Comparison of ENCODE assay signal across 9 mouse cellular contexts in genomic region chr11:120307132-120307413, GRCm38 (mm10). TPM values are rescaled to one million over a fixed set of nuclear protein-coding genes. Genes with fewer than 3 reads are reported as not detected.
DNase-seq lines count a peak whose midpoint lies in the region; ATAC-seq and TF ChIP-seq lines count a peak whose summit lies in the region.
"Had no signal": no experiment of that assay in that cellular context is flagged by ENCODE, and none has a peak within 500 bp of the region (broad histone marks: within the 10 kb centered on the region; RNA-seq: fewer than 3 reads in every experiment).

No protein-coding gene starts in this region.

- H3K36me3 ChIP-seq in heart, embryonic 10.5 days, result no peaks in the 10 kb centered on the region
- no peaks in the 10 kb centered on the region for H3K36me3 ChIP-seq in neural tube, embryonic 11.5 days (ENCODE audit: control insufficient read depth, insufficient read depth, low read length)
- no peaks in the 10 kb centered on the region for H3K36me3 ChIP-seq in hindbrain, postnatal 0 days (ENCODE audit: insufficient read depth, low read length)
- H3K36me3 ChIP-seq in neural tube, embryonic 15.5 days, result no peaks in the 10 kb centered on the region

- H3K4me3 ChIP-seq in heart, embryonic 10.5 days, result peak overlapping the region; percentile 71
- no peak overlapping the region; the same call in 1 of the 2 replicates for H3K4me3 ChIP-seq in neural tube, embryonic 11.5 days (ENCODE audit: low read depth, low read length)
- no peak overlapping the region for H3K4me3 ChIP-seq in hindbrain, postnatal 0 days (ENCODE audit: low read length)
- no peak overlapping the region for H3K4me3 ChIP-seq in neural tube, embryonic 15.5 days (replicated peaks)

- ATAC-seq in neural tube, embryonic 11.5 days (ENCODE audit: insufficient read depth, low FRiP score, low TSS enrichment), result no peak
- ATAC-seq in hindbrain, postnatal 0 days, result no peak
- no peak for ATAC-seq in neural tube, embryonic 15.5 days (ENCODE audit: low FRiP score)

- H3K9me3 ChIP-seq in heart, embryonic 10.5 days, result no peaks in the 10 kb centered on the region
- H3K9me3 ChIP-seq in neural tube, embryonic 11.5 days (ENCODE audit: control insufficient read depth, low read length), result no peaks in the 10 kb centered on the region
- H3K9me3 ChIP-seq in hindbrain, postnatal 0 days (ENCODE audit: low read length), result no peaks in the 10 kb centered on the region
- no peaks in the 10 kb centered on the region for H3K9me3 ChIP-seq in neural tube, embryonic 15.5 days (replicated peaks)

- peaks cover 70% of the 10 kb centered on the region for H3K4me1 ChIP-seq in heart, embryonic 10.5 days
- peaks cover 46% of the 10 kb centered on the region for H3K4me1 ChIP-seq in neural tube, embryonic 11.5 days (ENCODE audit: control insufficient read depth, insufficient read depth, low read length)
- H3K4me1 ChIP-seq in hindbrain, postnatal 0 days (ENCODE audit: insufficient read depth, low read length), result peaks cover 28% of the 10 kb centered on the region
- H3K4me1 ChIP-seq in neural tube, embryonic 15.5 days, result peaks cover 64% of the 10 kb centered on the region

- H3K27ac ChIP-seq in heart, embryonic 10.5 days, result peak overlapping the region; percentile 98
- no peak overlapping the region for H3K27ac ChIP-seq in neural tube, embryonic 11.5 days (ENCODE audit: low read depth, low read length)
- no peak overlapping the region for H3K27ac ChIP-seq in hindbrain, postnatal 0 days
- 0 out of 2 replicates have a peak overlapping the region, but pooled peaks have one; percentile 10 for H3K27ac ChIP-seq in neural tube, embryonic 15.5 days (replicated peaks)

- no peaks in the 10 kb centered on the region for H3K27me3 ChIP-seq in heart, embryonic 10.5 days (ENCODE audit: insufficient read depth, poor library complexity, severe bottlenecking)
- H3K27me3 ChIP-seq in neural tube, embryonic 11.5 days (ENCODE audit: control insufficient read depth, insufficient read depth, low read length), result peaks cover 11% of the 10 kb centered on the region; the same call in 1 of the 2 replicates
- H3K27me3 ChIP-seq in hindbrain, postnatal 0 days (ENCODE audit: insufficient read depth, low read length), result no peaks in the 10 kb centered on the region
- H3K27me3 ChIP-seq in neural tube, embryonic 15.5 days (replicated peaks), result no peaks in the 10 kb centered on the region

- no peak overlapping the region; the same call in 1 of the 2 replicates for H3K9ac ChIP-seq in neural tube, embryonic 11.5 days (ENCODE audit: low read length)
- H3K9ac ChIP-seq in hindbrain, postnatal 0 days (replicated peaks; ENCODE audit: low read length), result no peak overlapping the region
- no peak overlapping the region for H3K9ac ChIP-seq in neural tube, embryonic 15.5 days (replicated peaks)

- 17% methylated on average over 5 of the region's 5 CpGs for WGBS in heart, embryonic 10.5 days
- WGBS in neural tube, embryonic 11.5 days, result 12% methylated on average over 5 of the region's 5 CpGs
- 13% methylated on average over 5 of the region's 5 CpGs for WGBS in hindbrain, postnatal 0 days
- 13% methylated on average over 5 of the region's 5 CpGs for WGBS in neural tube, embryonic 15.5 days

- no peak overlapping the region for H3K4me2 ChIP-seq in neural tube, embryonic 11.5 days (ENCODE audit: low read depth)
- H3K4me2 ChIP-seq in hindbrain, postnatal 0 days (ENCODE audit: low read depth, low read length), result 0 out of 2 replicates have a peak overlapping the region, but pooled peaks have one; percentile 17
- no peak overlapping the region for H3K4me2 ChIP-seq in neural tube, embryonic 15.5 days

- TF ChIP-seq CTCF in hindbrain, postnatal 0 days (IDR thresholded peaks at IDR 0.05; ENCODE audit: low read depth), result no peak

- no peak for DNase-seq in heart, embryonic 10.5 days (ENCODE audit: low spot score)
- no peak for DNase-seq in heart, postnatal 14 days
- peak; percentile 33 for DNase-seq in neural tube, embryonic 11.5 days (ENCODE audit: low spot score)
- DNase-seq in neural tube, embryonic 10.5 days (ENCODE audit: extremely low spot score, low spot score), result no peak
- no peak for DNase-seq in hindbrain, postnatal 0 days (ENCODE audit: low spot score)
- DNase-seq in frontal cortex, postnatal 36 days (ENCODE audit: low spot score in 2 of 2), result no peak
- DNase-seq in layer of hippocampus, adult 11-12 months (ENCODE audit: low spot score), result no peak

- intact Hi-C loops in heart, postnatal 14 days (cut with DNase I), result loop anchor here (1.0 to 5.0 kb wide), 4 partner anchors 71 to 196 kb away; no protein-coding TSS in a partner anchor

RNA-seq across cellular contexts. Expression of gene Actg1, which starts 41.3 kb away (rescaled TPM):
- 1,513 and 2,033 TPM in 2 replicates for polyA plus RNA-seq in heart, embryonic 10.5 days (2016; fragmentation: Nextera tagmentation; extraction: Ambion mirVana)
- total RNA-seq in heart, postnatal 14 days (2021), result 100 to 1,000 TPM; 451 to 520 TPM
- 3,675 and 3,804 TPM in 2 replicates for polyA plus RNA-seq in neural tube, embryonic 11.5 days (2014; fragmentation: Nextera tagmentation; extraction: Ambion mirVana)
- total RNA-seq in hindbrain, postnatal 0 days (2014; rRNA removed), result 2,410 and 2,568 TPM in 2 replicates
- 3,348 and 3,639 TPM in 2 replicates for polyA plus RNA-seq in hindbrain, postnatal 0 days (2015; fragmentation: Nextera tagmentation; extraction: Ambion mirVana)
- polyA plus RNA-seq in neural tube, embryonic 15.5 days (2015; fragmentation: Nextera tagmentation; extraction: Ambion mirVana), result 3,602 and 3,776 TPM in 2 replicates

RNA-seq across cellular contexts. Expression of gene Fscn2, which starts 54.3 kb away (rescaled TPM):
- polyA plus RNA-seq in heart, embryonic 10.5 days (2016; fragmentation: Nextera tagmentation; extraction: Ambion mirVana), result 0.25 and 0.49 TPM in 2 replicates
- total RNA-seq in heart, postnatal 14 days (2021), result not detected
- polyA plus RNA-seq in neural tube, embryonic 11.5 days (2014; fragmentation: Nextera tagmentation; extraction: Ambion mirVana), result 0.42 and 0.81 TPM in 2 replicates
- total RNA-seq in hindbrain, postnatal 0 days (2014; rRNA removed), result 3.0 and 9.0 TPM in 2 replicates
- polyA plus RNA-seq in hindbrain, postnatal 0 days (2015; fragmentation: Nextera tagmentation; extraction: Ambion mirVana), result 1.5 and 1.9 TPM in 2 replicates
- polyA plus RNA-seq in neural tube, embryonic 15.5 days (2015; fragmentation: Nextera tagmentation; extraction: Ambion mirVana), result 0.64 and 1.4 TPM in 2 replicates
- total RNA-seq: left cerebral cortex, postnatal 10 days had no signal

Comparison
In these comparisons a context has a peak if more than half of its experiments do, and no peak if none do; other contexts are left out.
1. H3K27ac ChIP-seq: peak in heart, embryonic 10.5 days (single experiment) and neural tube, embryonic 15.5 days (single experiment); none in neural tube, embryonic 11.5 days (single experiment) and hindbrain, postnatal 0 days (single experiment).